Mouse (Mus musculus): ENCODE data around the gene Frmd4a. TPM values are rescaled to one million over a fixed set of nuclear protein-coding genes. Genes with fewer than 3 reads are reported as not detected.
"Not testable (repeated sequence)": the region's sequence is repeated elsewhere in the genome, so short reads cannot be mapped to it uniquely, and the experiment has no call there.

Gene Frmd4a
- polyA plus RNA-seq, 1 experiment from 2014 or later, result 3.8 TPM

- H3K27ac ChIP-seq (replicated peaks), result peak overlapping the region; percentile 97
- H3K4me3 ChIP-seq (ENCODE audit: low read depth, low read length), result peak overlapping the region; percentile 58
- H3K4me2 ChIP-seq (replicated peaks; ENCODE audit: low read depth), result peak overlapping the region; percentile 73
- no peak for DNase-seq (ENCODE audit: low spot score)
- TF ChIP-seq CTCF (IDR thresholded peaks at IDR 0.05; ENCODE audit: low read depth) (no peak), EP300 (optimal IDR thresholded peaks at IDR 0.05) (no peak)
- H3K9ac ChIP-seq (ENCODE audit: low read length), result peak overlapping the region; percentile 69
- no peaks in the 10 kb centered on the region for H3K27me3 ChIP-seq (ENCODE audit: control insufficient read depth, insufficient read depth, low read length)
- H3K9me3 ChIP-seq (ENCODE audit: control insufficient read depth, low read length), result no peaks in the 10 kb centered on the region
- H3K4me1 ChIP-seq (replicated peaks; ENCODE audit: control insufficient read depth, insufficient read depth), result peaks cover 17% of the 10 kb centered on the region
- ATAC-seq (ENCODE audit: low FRiP score, low TSS enrichment), result 0 out of 2 replicates have a peak, but pooled peaks have one; percentile 28
- no peaks in the 10 kb centered on the region for H3K36me3 ChIP-seq (ENCODE audit: control insufficient read depth, insufficient read depth, low read length)
- WGBS, result 1% methylated on average over 8 of the region's 8 CpGs
Measured at GRCm38 (mm10) chr2:4559883-4560247, 542.3 kb downstream of the Frmd4a start.

- H3K27me3 ChIP-seq (ENCODE audit: control insufficient read depth, insufficient read depth, low read length); H3K36me3 ChIP-seq (ENCODE audit: control insufficient read depth, insufficient read depth, low read length); H3K27ac ChIP-seq (replicated peaks); ATAC-seq (ENCODE audit: low FRiP score, low TSS enrichment); H3K9me3 ChIP-seq (ENCODE audit: control insufficient read depth, low read length); DNase-seq (ENCODE audit: low spot score): not testable (repeated sequence)
- peaks cover 17% of the 10 kb centered on the region for H3K4me1 ChIP-seq (replicated peaks; ENCODE audit: control insufficient read depth, insufficient read depth)
- H3K9ac ChIP-seq (ENCODE audit: low read length), result peak overlapping the region; percentile 50
- H3K4me3 ChIP-seq (ENCODE audit: low read depth, low read length), result peak overlapping the region; percentile 58
- peak overlapping the region; percentile 73 for H3K4me2 ChIP-seq (replicated peaks; ENCODE audit: low read depth)
- 12% methylated on average over 2 of the region's 2 CpGs for WGBS
Measured at GRCm38 (mm10) chr2:4560516-4560915, 543.0 kb downstream of the Frmd4a start.

GRCm38 (mm10) chr2:4561196-4561595 is 543.7 kb downstream of the Frmd4a start:
- peak; percentile 44; the same call in 1 of the 2 replicates for ATAC-seq (ENCODE audit: low FRiP score, low TSS enrichment)
- DNase-seq (ENCODE audit: low spot score), result peak; percentile 44
- Histone ChIP-seq H3K9ac (ENCODE audit: low read length) (peak overlapping the region; percentile 50), H3K36me3 (ENCODE audit: control insufficient read depth, insufficient read depth, low read length) (0 out of 2 replicates have a peak, but pooled peaks cover 4% of the 10 kb centered on the region), H3K4me2 (replicated peaks; ENCODE audit: low read depth) (peak overlapping the region; percentile 73), H3K9me3 (ENCODE audit: control insufficient read depth, low read length) (no peaks in the 10 kb centered on the region), H3K27me3 (ENCODE audit: control insufficient read depth, insufficient read depth, low read length) (no peaks in the 10 kb centered on the region), H3K4me3 (ENCODE audit: low read depth, low read length) (peak overlapping the region; percentile 58), H3K27ac (replicated peaks) (0 out of 2 replicates have a peak overlapping the region, but pooled peaks have one; percentile 58), H3K4me1 (replicated peaks; ENCODE audit: control insufficient read depth, insufficient read depth) (peaks cover 17% of the 10 kb centered on the region)
- TF ChIP-seq CTCF (IDR thresholded peaks at IDR 0.05; ENCODE audit: low read depth) (no peak), EP300 (optimal IDR thresholded peaks at IDR 0.05) (no peak)
- WGBS, result 20% methylated on average over 5 of the region's 5 CpGs

- peak overlapping the region; percentile 73; the same call in 1 of the 2 replicates for H3K4me2 ChIP-seq (replicated peaks; ENCODE audit: low read depth)
- DNase-seq (ENCODE audit: low spot score) (no peak), ATAC-seq (ENCODE audit: low FRiP score, low TSS enrichment) (no peak)
- H3K4me1 ChIP-seq (replicated peaks; ENCODE audit: control insufficient read depth, insufficient read depth), result peaks cover 14% of the 10 kb centered on the region
- no peak overlapping the region for H3K4me3 ChIP-seq (ENCODE audit: low read depth, low read length)
- no peaks in the 10 kb centered on the region for H3K9me3 ChIP-seq (ENCODE audit: control insufficient read depth, low read length)
- H3K9ac ChIP-seq (ENCODE audit: low read length), result no peak overlapping the region
- no peaks in the 10 kb centered on the region for H3K27me3 ChIP-seq (ENCODE audit: control insufficient read depth, insufficient read depth, low read length)
- H3K36me3 ChIP-seq (ENCODE audit: control insufficient read depth, insufficient read depth, low read length), result peaks cover 8% of the 10 kb centered on the region
- no peak overlapping the region for H3K27ac ChIP-seq (replicated peaks)
- WGBS, result 74% methylated on average over 3 of the region's 3 CpGs
- TF ChIP-seq CTCF (IDR thresholded peaks at IDR 0.05; ENCODE audit: low read depth) (no peak), EP300 (optimal IDR thresholded peaks at IDR 0.05) (no peak)
Measured at GRCm38 (mm10) chr2:4562373-4562772, 544.9 kb downstream of the Frmd4a start.

- WGBS, result 61% methylated on average over 5 of the region's 5 CpGs
- TF ChIP-seq CTCF (IDR thresholded peaks at IDR 0.05; ENCODE audit: low read depth) (no peak), EP300 (optimal IDR thresholded peaks at IDR 0.05) (no peak)
- Histone ChIP-seq H3K27ac (replicated peaks) (no peak overlapping the region), H3K4me1 (replicated peaks; ENCODE audit: control insufficient read depth, insufficient read depth) (peaks cover 11% of the 10 kb centered on the region), H3K9ac (ENCODE audit: low read length) (no peak overlapping the region), H3K4me3 (ENCODE audit: low read depth, low read length) (no peak overlapping the region), H3K4me2 (replicated peaks; ENCODE audit: low read depth) (peak overlapping the region; percentile 73; the same call in 1 of the 2 replicates), H3K27me3 (ENCODE audit: control insufficient read depth, insufficient read depth, low read length) (no peaks in the 10 kb centered on the region), H3K9me3 (ENCODE audit: control insufficient read depth, low read length) (no peaks in the 10 kb centered on the region), H3K36me3 (ENCODE audit: control insufficient read depth, insufficient read depth, low read length) (peaks cover 8% of the 10 kb centered on the region)
- ATAC-seq (ENCODE audit: low FRiP score, low TSS enrichment) (no peak), DNase-seq (ENCODE audit: low spot score) (no peak)
Measured at GRCm38 (mm10) chr2:4562826-4563225, 545.3 kb downstream of the Frmd4a start.

GRCm38 (mm10) chr2:4563322-4563721 is 545.8 kb downstream of the Frmd4a start:
- no peak for ATAC-seq (ENCODE audit: low FRiP score, low TSS enrichment)
- DNase-seq (ENCODE audit: low spot score), result no peak
- H3K4me2 ChIP-seq (replicated peaks; ENCODE audit: low read depth), result no peak overlapping the region
- H3K4me3 ChIP-seq (ENCODE audit: low read depth, low read length), result no peak overlapping the region
- H3K36me3 ChIP-seq (ENCODE audit: control insufficient read depth, insufficient read depth, low read length), result peaks cover 8% of the 10 kb centered on the region
- H3K9ac ChIP-seq (ENCODE audit: low read length), result no peak overlapping the region
- H3K9me3 ChIP-seq (ENCODE audit: control insufficient read depth, low read length), result no peaks in the 10 kb centered on the region
- peaks cover 9% of the 10 kb centered on the region for H3K4me1 ChIP-seq (replicated peaks; ENCODE audit: control insufficient read depth, insufficient read depth)
- 48% methylated on average over 1 of the region's 1 CpGs for WGBS
- H3K27me3 ChIP-seq (ENCODE audit: control insufficient read depth, insufficient read depth, low read length), result no peaks in the 10 kb centered on the region
- no peak for TF ChIP-seq EP300 (optimal IDR thresholded peaks at IDR 0.05)
- TF ChIP-seq CTCF (IDR thresholded peaks at IDR 0.05; ENCODE audit: low read depth), result no peak
- no peak overlapping the region for H3K27ac ChIP-seq (replicated peaks)

All from stomach, postnatal 0 days (tissue).